Mouse (Mus musculus) embryonic fibroblast, embryonic 13.5 days (primary cell): Measurements from ENCODE around the gene Zranb2. TPM values are rescaled to one million over a fixed set of nuclear protein-coding genes. Genes with fewer than 3 reads are reported as not detected.

Source experiments
- H3K27ac ChIP-seq: 2 replicates; pipeline ENCODE4 v1.5.1; 2012; ENCODE audit warnings: low read length, control low read depth, inconsistent platforms; ENCODE audit not compliant: insufficient read depth
- H3K4me1 ChIP-seq: 2 replicates; pipeline ENCODE4 v1.6.1; 2011; ENCODE audit warnings: low read length; ENCODE audit not compliant: control insufficient read depth, insufficient read depth
- H3K4me3 ChIP-seq: 2 replicates; pipeline ENCODE4 v1.5.1; 2011; ENCODE audit warnings: mild to moderate bottlenecking, control low read depth, low read length; ENCODE audit not compliant: insufficient read depth
- CTCF ChIP-seq: IDR thresholded peaks from 2 replicates; pipeline ENCODE4 v1.5.1; 2011; ENCODE audit warnings: mild to moderate bottlenecking, control low read depth, low read length, moderate library complexity, borderline replicate concordance; ENCODE audit not compliant: insufficient read depth
- POLR2A ChIP-seq: IDR thresholded peaks from 2 replicates; pipeline ENCODE4 v1.6.1; 2011; ENCODE audit warnings: low read depth, mild to moderate bottlenecking, control low read depth, low read length, moderate library complexity
- polyA plus RNA-seq: library from polyadenylated mRNA; stranded (reverse); fragments of >200 nt; gene quantifications from 2 replicates; pipeline ENCODE4 v1.2.4, GENCODE M21; 2011; ENCODE audit warnings: low read depth; ENCODE audit not compliant: missing spikeins, insufficient read length

The Zranb2 gene
- 127 and 146 TPM in 2 replicates for polyA plus RNA-seq

DNA sequence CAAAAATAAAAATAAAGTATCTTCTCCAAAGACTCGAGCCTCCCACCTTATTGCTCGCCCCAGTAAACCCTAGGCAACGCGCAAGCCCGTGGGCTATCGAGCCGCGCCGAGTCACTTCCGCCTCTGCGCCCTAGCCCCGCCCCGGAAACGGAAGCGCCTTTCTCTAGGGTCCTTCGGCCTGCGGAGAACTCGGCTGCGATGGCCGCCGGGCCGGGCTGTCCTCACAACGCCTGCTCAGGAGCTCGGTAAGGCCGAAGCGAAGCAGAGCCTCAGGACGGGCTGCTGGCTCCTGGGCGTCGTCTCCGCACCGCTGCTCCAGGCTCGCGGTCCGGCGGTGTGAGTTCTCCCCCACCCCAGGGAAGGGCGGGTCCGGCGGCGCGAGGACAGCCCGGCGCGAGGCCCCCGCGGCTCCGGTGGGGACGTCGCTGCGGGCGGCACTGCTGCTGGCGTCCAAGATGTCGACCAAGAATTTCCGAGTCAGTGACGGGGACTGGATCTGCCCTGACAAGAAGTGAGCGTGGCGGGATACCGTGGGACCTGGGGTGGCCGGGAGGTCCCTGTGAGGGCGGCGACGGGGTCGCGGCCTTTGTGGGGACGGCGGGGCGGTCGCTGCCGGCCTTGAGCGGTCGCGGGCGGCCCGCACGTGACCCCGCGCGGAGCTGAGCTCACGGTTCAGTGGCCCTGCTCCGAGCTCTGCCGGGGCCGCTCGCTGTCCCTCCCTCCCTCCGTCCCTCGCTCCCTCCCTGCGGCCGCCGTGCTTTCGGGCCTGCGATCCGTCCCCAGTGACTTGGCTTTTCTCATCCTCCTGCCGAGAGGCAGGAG lies at the start of gene Zranb2:
Gene Zranb2, plus strand, starts transcription at position 197 of the 822 bp plus-strand sequence.
- peak within 1 kb of the TSS; percentile 75 for H3K27ac ChIP-seq
- H3K4me3 ChIP-seq: peak within 1 kb of the TSS; percentile 100
- TF ChIP-seq CTCF (no peak), POLR2A (peak; percentile 86)

DNA sequence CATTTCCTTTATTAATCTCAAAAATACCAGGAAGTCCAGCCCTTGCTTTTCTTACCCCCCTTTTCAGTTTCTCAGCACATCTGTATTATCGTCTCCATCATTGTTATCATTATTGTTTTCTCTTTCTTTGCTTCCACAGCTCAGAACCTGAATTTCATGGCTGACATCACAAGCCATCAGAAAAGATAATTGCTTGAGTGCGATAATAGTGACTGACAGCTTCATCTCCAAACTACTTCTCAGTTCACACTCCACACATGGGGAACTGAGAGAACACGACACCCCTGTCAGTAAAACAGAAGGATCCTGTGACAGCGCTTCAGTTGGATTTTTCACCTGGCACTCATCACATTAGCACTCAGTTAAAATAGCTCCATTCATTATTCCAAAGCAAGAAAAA lies 41.9 kb upstream of the Zranb2 start:
- H3K4me3 ChIP-seq: no peak overlapping the region
- TF ChIP-seq CTCF: no peak
- TF ChIP-seq POLR2A: no peak
- H3K27ac ChIP-seq: no peak overlapping the region
- no peaks in the 10 kb centered on the region for H3K4me1 ChIP-seq

More for the DNA sequence above, at the start of gene Zranb2:
- peaks cover 2% of the 10 kb centered on the region; the same call in 1 of the 2 replicates for H3K4me1 ChIP-seq

DNA sequence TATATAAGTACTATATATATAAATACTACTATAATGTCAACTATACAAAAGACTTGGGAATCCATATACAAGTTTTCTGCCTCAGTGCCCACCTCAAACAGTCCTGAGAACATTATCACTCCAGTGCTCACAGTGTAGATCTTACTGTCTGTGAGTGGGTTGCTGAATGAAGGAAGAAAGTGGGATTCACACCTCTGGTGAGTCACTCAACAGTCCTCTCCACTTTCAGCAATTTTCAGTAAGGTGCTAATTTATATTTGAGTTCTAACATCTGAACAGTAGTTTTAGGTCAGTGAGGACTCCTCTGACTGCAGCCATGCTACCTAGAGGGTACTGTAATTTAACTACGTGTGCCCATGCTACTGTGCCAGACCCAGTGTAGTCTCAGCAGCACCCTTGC lies 31.7 kb upstream of the Zranb2 start:
- H3K27ac ChIP-seq: no peak overlapping the region
- TF ChIP-seq CTCF (no peak), POLR2A (no peak)
- no peak overlapping the region for H3K4me3 ChIP-seq
- no peaks in the 10 kb centered on the region for H3K4me1 ChIP-seq

DNA sequence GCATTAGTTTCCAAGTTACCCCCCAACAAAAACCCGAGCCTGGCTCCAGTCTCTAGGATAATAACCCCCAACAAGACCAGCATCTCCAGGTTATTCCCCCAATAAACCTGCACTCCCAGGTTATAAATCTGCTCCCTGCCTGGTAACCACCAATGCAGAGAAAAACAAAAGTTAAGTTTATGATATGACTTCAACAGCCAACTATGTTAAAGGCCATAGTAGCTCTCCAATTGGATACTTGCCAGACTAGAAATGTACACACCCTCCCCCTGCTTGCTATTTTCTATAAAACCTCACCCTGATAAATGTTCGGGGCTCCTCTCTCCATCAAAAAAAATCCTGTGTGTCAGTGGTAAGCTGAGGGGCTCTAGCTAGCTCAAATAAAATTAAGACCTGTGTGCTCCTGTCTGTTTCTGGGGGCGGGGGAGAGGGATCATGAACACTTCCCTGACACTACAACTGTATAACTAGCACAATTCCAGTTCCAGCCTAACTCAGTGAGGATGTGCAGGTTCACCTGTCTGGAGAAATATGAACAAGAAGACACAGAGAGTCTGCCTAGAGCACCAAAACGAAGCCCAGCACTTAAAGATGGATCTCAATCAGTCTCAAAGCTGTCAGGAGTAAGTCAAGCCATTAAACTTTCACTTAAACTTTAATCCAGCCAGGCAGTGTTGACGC lies 19.7 kb upstream of the Zranb2 start:
- Histone ChIP-seq H3K4me3 (no peak overlapping the region), H3K4me1 (no peaks in the 10 kb centered on the region; the same call in 1 of the 2 replicates), H3K27ac (no peak overlapping the region)
- no peak for TF ChIP-seq CTCF
- no peak for TF ChIP-seq POLR2A

DNA sequence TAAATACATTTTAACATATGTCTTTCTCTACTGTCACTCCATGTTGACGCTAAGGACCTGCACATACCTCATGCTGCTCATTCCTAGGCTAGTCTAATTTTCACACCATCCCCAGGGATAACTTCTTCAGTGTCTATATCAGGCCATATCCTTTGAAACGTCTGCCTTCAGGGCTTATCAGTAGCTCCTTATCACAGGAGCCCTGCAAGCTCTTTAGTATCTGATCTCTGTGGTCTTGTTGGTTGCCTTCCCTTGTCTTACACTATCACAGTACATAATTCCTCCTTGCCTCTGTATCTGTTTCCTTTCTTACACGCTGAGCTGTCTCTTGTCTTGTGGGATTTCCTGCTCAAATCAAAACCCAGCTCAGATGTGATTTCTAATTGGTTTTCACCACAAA lies 17.5 kb upstream of the Zranb2 start:
- Histone ChIP-seq H3K4me3 (no peak overlapping the region), H3K27ac (no peak overlapping the region), H3K4me1 (no peaks in the 10 kb centered on the region; the same call in 1 of the 2 replicates)
- no peak for TF ChIP-seq CTCF
- no peak for TF ChIP-seq POLR2A

DNA sequence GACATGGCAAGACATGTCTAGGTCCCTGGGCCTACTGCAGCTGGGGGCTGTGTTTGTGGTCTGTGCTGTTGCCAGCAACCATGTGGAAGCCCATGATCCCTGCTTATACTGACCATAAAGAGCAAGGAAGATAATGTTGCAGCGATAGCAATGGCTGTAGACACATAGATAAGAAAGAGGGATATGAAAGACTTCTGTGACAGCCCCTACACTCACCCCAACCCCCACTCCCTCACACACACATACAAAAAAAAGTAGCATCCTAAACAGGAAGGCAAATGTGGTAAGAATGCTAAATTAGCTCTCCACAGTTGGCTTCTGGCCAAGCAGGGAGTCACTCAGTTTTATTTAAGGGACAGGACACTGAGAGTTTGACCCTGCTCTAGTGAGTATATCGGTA lies 16.0 kb upstream of the Zranb2 start:
- no peaks in the 10 kb centered on the region; the same call in 1 of the 2 replicates for H3K4me1 ChIP-seq
- H3K27ac ChIP-seq: no peak overlapping the region
- TF ChIP-seq CTCF (no peak), POLR2A (no peak)
- no peak overlapping the region for H3K4me3 ChIP-seq

DNA sequence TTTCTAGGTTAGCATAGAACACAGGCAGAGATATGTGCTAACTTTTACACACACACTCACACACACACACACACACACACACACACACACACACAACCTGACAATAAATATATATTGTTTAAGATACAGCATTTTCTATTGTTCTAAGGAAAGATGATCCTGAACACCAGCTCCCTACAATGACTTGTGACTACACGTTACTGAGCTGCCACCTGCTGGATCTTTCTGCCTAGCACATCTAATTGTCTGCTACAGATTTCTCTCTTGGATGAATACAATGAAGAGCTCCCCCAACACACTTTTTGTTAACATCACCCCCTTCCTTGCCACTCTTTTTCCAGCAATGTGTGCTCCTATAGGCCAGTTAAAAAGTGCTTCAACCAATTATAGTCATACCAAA lies 13.5 kb upstream of the Zranb2 start:
- no peak for TF ChIP-seq POLR2A
- TF ChIP-seq CTCF: 0 out of 2 replicates have a peak, but pooled peaks have one; percentile 25
- Histone ChIP-seq H3K4me3 (no peak overlapping the region), H3K4me1 (no peaks in the 10 kb centered on the region), H3K27ac (no peak overlapping the region)

DNA sequence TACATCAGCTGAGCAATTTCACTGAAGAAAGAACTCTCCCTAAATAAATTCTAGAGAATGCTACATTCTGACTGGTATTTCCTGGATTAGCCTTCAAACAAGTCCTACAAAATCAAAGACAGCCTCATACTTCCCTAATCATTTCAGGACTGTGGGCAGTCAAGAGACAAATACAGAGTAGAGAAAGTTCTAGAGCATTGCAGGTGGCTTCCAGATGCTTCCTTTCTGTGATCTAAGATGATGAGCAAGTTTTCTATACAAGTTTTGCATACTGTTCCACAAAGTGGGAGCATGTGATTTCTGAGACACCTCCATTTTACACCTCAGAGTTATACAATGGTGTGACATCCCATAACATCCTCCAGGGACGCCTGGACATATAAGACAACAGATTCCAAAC lies 10.1 kb upstream of the Zranb2 start:
- H3K4me1 ChIP-seq: no peaks in the 10 kb centered on the region
- H3K27ac ChIP-seq: no peak overlapping the region
- TF ChIP-seq POLR2A (no peak), CTCF (no peak)
- no peak overlapping the region for H3K4me3 ChIP-seq

DNA sequence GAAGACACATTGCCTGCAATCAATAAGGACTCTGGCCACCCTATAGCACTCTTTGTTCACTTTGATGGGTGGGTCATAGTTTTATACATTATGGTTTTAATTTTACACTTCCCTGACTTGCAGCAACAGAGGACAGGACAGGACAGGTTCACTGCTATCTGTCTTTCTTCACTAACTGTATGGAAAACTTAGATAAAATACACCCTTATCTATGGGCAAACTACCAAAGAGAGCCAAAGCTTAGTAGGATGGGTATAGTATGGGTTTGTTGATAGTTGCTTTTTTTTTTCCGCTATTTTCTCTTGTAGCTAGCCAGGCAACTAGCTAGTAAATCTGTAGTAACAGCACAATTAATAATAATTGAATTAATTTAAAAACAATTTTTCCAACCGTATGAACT lies 2.4 kb upstream of the Zranb2 start:
- TF ChIP-seq CTCF (no peak), POLR2A (no peak)
- no peak overlapping the region for H3K4me3 ChIP-seq
- no peak overlapping the region for H3K27ac ChIP-seq
- peaks cover 2% of the 10 kb centered on the region; the same call in 1 of the 2 replicates for H3K4me1 ChIP-seq

DNA sequence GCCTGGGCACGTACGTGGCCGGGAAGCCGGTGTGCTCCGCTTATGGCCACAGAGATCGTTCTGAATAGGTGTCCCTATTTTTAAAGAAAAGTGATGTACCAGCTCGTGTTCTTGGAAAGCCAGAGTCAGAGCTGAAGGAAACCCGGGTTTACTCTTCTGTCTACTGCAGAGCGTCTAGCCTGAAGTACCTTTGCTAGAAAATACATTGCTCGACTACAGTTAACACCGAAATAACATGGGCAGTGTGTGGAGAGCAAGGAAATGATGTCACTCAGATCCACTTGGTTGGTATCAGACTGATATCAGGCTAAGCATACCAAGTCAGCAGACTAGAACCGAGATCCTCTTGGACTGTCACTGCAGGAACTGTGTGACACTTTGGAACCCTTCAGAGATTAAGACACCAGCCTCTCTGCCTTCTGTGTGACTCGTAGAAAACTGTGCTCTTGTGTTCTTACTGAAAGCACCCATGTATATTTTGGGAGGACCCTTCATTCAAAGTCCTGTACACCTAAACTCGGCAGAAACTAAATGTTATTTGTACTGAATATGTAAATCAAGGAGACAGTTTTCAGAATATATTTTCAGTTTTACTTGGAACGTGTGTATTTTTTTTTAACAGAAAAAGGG lies 941 bp downstream of the Zranb2 start:
- no peak for TF ChIP-seq CTCF
- peak; percentile 41; the same call in 1 of the 2 replicates for TF ChIP-seq POLR2A
- Histone ChIP-seq H3K4me3 (peak overlapping the region; percentile 100), H3K4me1 (peaks cover 2% of the 10 kb centered on the region; the same call in 1 of the 2 replicates), H3K27ac (peak overlapping the region; percentile 75)
